Mouse (Mus musculus) lung, adult 2 months (tissue): ENCODE measurements around the gene Nlrx1. TPM values are rescaled to one million over a fixed set of nuclear protein-coding genes. Genes with fewer than 3 reads are reported as not detected.
"Not testable (repeated sequence)": the region's sequence is repeated elsewhere in the genome, so short reads cannot be mapped to it uniquely, and the experiment has no call there.

Source experiments
- DNase-seq: peaks from one replicate; pipeline ENCODE4 v3.0.0; 2022
- H3K4me1 ChIP-seq: fragments of 200-500 bp; 2 replicates; pipeline ENCODE4 v1.6.1; 2011; ENCODE audit warnings: low read length; ENCODE audit not compliant: control insufficient read depth, insufficient read depth
- H3K4me3 ChIP-seq: fragments of 200-500 bp; replicated peaks from 2 replicates; pipeline ENCODE3; 2011; ENCODE audit warnings: low read depth, mild to moderate bottlenecking, control low read depth, low read length; ENCODE audit errors: extremely low read depth
- CTCF ChIP-seq: fragments of 200-500 bp; IDR thresholded peaks from 2 replicates; pipeline ENCODE4 v1.5.1; 2011; ENCODE audit warnings: mild to moderate bottlenecking, low read length, control low read depth; ENCODE audit not compliant: insufficient read depth
- POLR2A ChIP-seq: fragments of 200-500 bp; IDR thresholded peaks from 2 replicates; pipeline ENCODE4 v1.6.1; 2011; ENCODE audit warnings: low read depth, mild to moderate bottlenecking, control low read depth, low read length, borderline replicate concordance; ENCODE audit errors: extremely low read depth
- WGBS: fragments of 180-500 bp; shearing (Covaris S2); methylation state at CpG from one replicate; pipeline ENCODE4 v1.1.7; 2018; 5-methylcytosine and 5-hydroxymethylcytosine counted together
- polyA plus RNA-seq: library from polyadenylated mRNA; depleted of rRNA; stranded (reverse); fragments of >200 nt; gene quantifications from 2 replicates; pipeline ENCODE4 v1.2.3, GENCODE M21; 2012

The Nlrx1 gene
- polyA plus RNA-seq, 1 experiment: 15.8 TPM

GRCm38 (mm10) chr9:44305466-44306079, 37.2 kb upstream of the Nlrx1 start, which contains the start of gene Hinfp:
Gene Hinfp (minus strand): TSS chr9:44305671.
- DNase-seq: peak; percentile 97
- peak within 1 kb of the TSS; percentile 90 for H3K4me3 ChIP-seq
- no peak for TF ChIP-seq CTCF
- peak; percentile 88; the same call in 1 of the 2 replicates for TF ChIP-seq POLR2A
- under 1% methylated on average over 54 of the region's 54 CpGs for WGBS
- H3K4me1 ChIP-seq: no peaks in the 10 kb centered on the region; the same call in 1 of the 2 replicates

- WGBS: 95% methylated on average over 3 of the region's 3 CpGs
- H3K4me1 ChIP-seq, H3K4me3 ChIP-seq, DNase-seq: not testable (repeated sequence)
Measured at GRCm38 (mm10) chr9:44300001-44300400, 31.6 kb upstream of the Nlrx1 start.

- peak; percentile 63 for TF ChIP-seq CTCF
- no peak for TF ChIP-seq POLR2A
- no peak overlapping the region for H3K4me3 ChIP-seq
- 68% methylated on average over 3 of the region's 3 CpGs for WGBS
- peak; percentile 46 for DNase-seq
- H3K4me1 ChIP-seq: peaks cover under 1% of the 10 kb centered on the region; the same call in 1 of the 2 replicates
Measured at GRCm38 (mm10) chr9:44292490-44292889, 24.1 kb upstream of the Nlrx1 start.

- Histone ChIP-seq H3K4me1 (peaks cover 4% of the 10 kb centered on the region; the same call in 1 of the 2 replicates), H3K4me3 (no peak overlapping the region)
- DNase-seq: no peak
- no peak for TF ChIP-seq POLR2A
- no peak for TF ChIP-seq CTCF
- 25% methylated on average over 11 of the region's 11 CpGs for WGBS
Measured at GRCm38 (mm10) chr9:44288959-44289291, 20.5 kb upstream of the Nlrx1 start.

- no peak for DNase-seq
- Histone ChIP-seq H3K4me1 (peaks cover 4% of the 10 kb centered on the region; the same call in 1 of the 2 replicates), H3K4me3 (peak within 1 kb of the TSS; percentile 47)
- TF ChIP-seq POLR2A (no peak), CTCF (no peak)
- WGBS: 2% methylated on average over 38 of the region's 38 CpGs
Measured at GRCm38 (mm10) chr9:44288076-44288958, 19.9 kb upstream of the Nlrx1 start, which contains the start of gene Abcg4. Gene Abcg4 (minus strand): TSS chr9:44288615.

- no peak for DNase-seq
- 3% methylated on average over 47 of the region's 47 CpGs for WGBS
- no peak for TF ChIP-seq CTCF
- TF ChIP-seq POLR2A: no peak
- H3K4me1 ChIP-seq: peaks cover 4% of the 10 kb centered on the region; the same call in 1 of the 2 replicates
- H3K4me3 ChIP-seq: peak overlapping the region; percentile 47
Measured at GRCm38 (mm10) chr9:44287401-44288075, 19.1 kb upstream of the Nlrx1 start.

- Histone ChIP-seq H3K4me3 (no peak overlapping the region), H3K4me1 (peaks cover 4% of the 10 kb centered on the region; the same call in 1 of the 2 replicates)
- 23% methylated on average over 11 of the region's 11 CpGs for WGBS
- TF ChIP-seq CTCF (no peak), POLR2A (no peak)
- no peak for DNase-seq
Measured at GRCm38 (mm10) chr9:44287003-44287400, 18.6 kb upstream of the Nlrx1 start.

GRCm38 (mm10) chr9:44286256-44286850, 18.0 kb upstream of the Nlrx1 start:
- H3K4me1 ChIP-seq: peaks cover 4% of the 10 kb centered on the region; the same call in 1 of the 2 replicates
- TF ChIP-seq POLR2A: no peak
- no peak for TF ChIP-seq CTCF
- DNase-seq: no peak
- H3K4me3 ChIP-seq: no peak overlapping the region
- 28% methylated on average over 6 of the region's 6 CpGs for whole genome bisulfite sequencing

- WGBS: 54% methylated on average over 5 of the region's 5 CpGs
- H3K4me1 ChIP-seq: peaks cover 4% of the 10 kb centered on the region; the same call in 1 of the 2 replicates
- DNase-seq: no peak
- no peak overlapping the region for H3K4me3 ChIP-seq
- no peak for TF ChIP-seq POLR2A
- TF ChIP-seq CTCF: no peak
Measured at GRCm38 (mm10) chr9:44283183-44283582, 14.8 kb upstream of the Nlrx1 start.
